Mouse (Mus musculus) ES-Bruce4 (cell line): ENCODE results near the gene Ash1l. TPM values are rescaled to one million over a fixed set of nuclear protein-coding genes. Genes with fewer than 3 reads are reported as not detected.
"Not testable (repeated sequence)": the region's sequence is repeated elsewhere in the genome, so short reads cannot be mapped to it uniquely, and the experiment has no call there.

Experiments
- H3K27ac ChIP-seq: 2 replicates; pipeline ENCODE4 v1.5.1; 2012; ENCODE audit warnings: low read length, inconsistent platforms; ENCODE audit not compliant: insufficient read depth
- H3K27me3 ChIP-seq: 2 replicates; pipeline ENCODE4 v1.6.1; 2012; ENCODE audit warnings: mild to moderate bottlenecking, low read length, inconsistent platforms; ENCODE audit not compliant: control insufficient read depth, poor library complexity, insufficient read depth, severe bottlenecking
- H3K36me3 ChIP-seq: 2 replicates; pipeline ENCODE4 v1.6.1; 2012; ENCODE audit warnings: inconsistent platforms, mild to moderate bottlenecking, low read length, moderate library complexity; ENCODE audit not compliant: control insufficient read depth, poor library complexity, insufficient read depth, severe bottlenecking
- H3K4me1 ChIP-seq: one replicate; pipeline ENCODE4 v1.8.1; 2011; ENCODE audit warnings: low read length; ENCODE audit not compliant: control insufficient read depth, insufficient read depth
- H3K4me3 ChIP-seq: 2 replicates; pipeline ENCODE4 v1.5.1; 2011; ENCODE audit warnings: low read depth, mild to moderate bottlenecking, low read length
- H3K9ac ChIP-seq: 2 replicates; pipeline ENCODE4 v1.6.1; 2012; ENCODE audit warnings: low read depth, mild to moderate bottlenecking, inconsistent platforms; ENCODE audit not compliant: poor library complexity, severe bottlenecking
- H3K9me3 ChIP-seq: replicated peaks from 2 replicates; pipeline ENCODE4 v1.6.1; 2012; ENCODE audit warnings: mild to moderate bottlenecking, low read length, inconsistent platforms; ENCODE audit not compliant: control insufficient read depth, poor library complexity, insufficient read depth, severe bottlenecking
- CTCF ChIP-seq: IDR thresholded peaks from one replicate; pipeline ENCODE4 v1.8.1; 2011; ENCODE audit warnings: low read depth, low read length
- EP300 ChIP-seq: IDR thresholded peaks from 2 replicates; pipeline ENCODE4 v1.6.1; 2011; ENCODE audit warnings: low read depth, low read length; ENCODE audit not compliant: insufficient read depth
- POLR2A ChIP-seq: IDR thresholded peaks from one replicate; pipeline ENCODE4 v1.8.1; 2011; ENCODE audit warnings: low read length; ENCODE audit not compliant: insufficient read depth
- polyA plus RNA-seq: library from polyadenylated mRNA; stranded (reverse); fragments of >200 nt; gene quantifications from 2 replicates; pipeline ENCODE4 v1.2.4, GENCODE M21; 2011; ENCODE audit warnings: low read depth; ENCODE audit not compliant: missing spikeins, insufficient read depth, insufficient read length

Ash1l gene
- polyA plus RNA-seq, 1 experiment = 22.4 TPM

DNA sequence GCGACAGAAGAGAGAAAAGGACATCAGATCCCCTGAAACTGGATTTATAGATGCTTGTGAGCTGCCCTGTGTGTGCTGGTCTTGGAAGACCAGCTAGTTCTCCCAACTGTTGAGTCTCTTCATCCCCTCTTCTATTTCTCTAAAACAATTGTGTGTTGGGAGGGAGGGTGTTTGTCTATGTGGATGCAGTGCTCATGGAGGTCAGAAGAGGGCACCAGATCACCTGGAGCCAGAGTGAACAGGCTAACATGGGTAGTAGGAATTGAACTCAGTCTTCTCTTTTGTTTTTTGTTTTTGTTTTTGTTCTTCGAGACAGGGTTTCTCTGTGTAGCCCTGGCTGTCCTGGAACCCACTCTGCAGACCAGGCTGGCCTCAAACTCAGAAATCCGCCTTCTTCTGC lies 108.4 kb downstream of the Ash1l start:
- Histone ChIP-seq H3K27me3 (no peaks in the 10 kb centered on the region), H3K27ac (no peak overlapping the region), H3K4me3 (no peak overlapping the region), H3K4me1 (no peaks in the 10 kb centered on the region), H3K9ac (no peak overlapping the region), H3K9me3 (no peaks in the 10 kb centered on the region), H3K36me3 (peaks cover 24% of the 10 kb centered on the region)
- no peak for TF ChIP-seq POLR2A
- peak; percentile 66 for TF ChIP-seq CTCF

DNA sequence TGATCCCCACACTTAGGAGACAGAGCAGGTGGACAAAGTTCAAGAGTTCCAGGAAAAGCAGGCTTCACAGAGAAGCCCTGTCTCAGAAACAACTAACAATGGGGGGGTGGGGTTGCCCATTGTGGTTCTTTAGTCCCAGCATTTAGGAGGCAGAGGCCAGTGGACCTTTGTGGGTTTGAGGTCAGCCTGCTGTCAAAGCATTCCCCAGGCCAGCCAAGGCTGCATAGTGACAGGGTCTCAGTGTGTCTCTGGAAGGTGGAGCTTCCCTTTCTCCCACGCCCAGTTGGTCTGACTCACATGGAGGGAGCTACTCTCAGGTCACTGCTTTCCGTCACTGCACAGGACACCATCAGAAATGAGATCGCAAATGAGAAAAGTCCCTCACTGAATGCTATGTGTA lies 111.3 kb downstream of the Ash1l start:
- H3K9me3 ChIP-seq = no peaks in the 10 kb centered on the region
- H3K27me3 ChIP-seq = no peaks in the 10 kb centered on the region
- no peak overlapping the region for H3K27ac ChIP-seq
- H3K9ac ChIP-seq = no peak overlapping the region
- peaks cover 28% of the 10 kb centered on the region for H3K36me3 ChIP-seq
- H3K4me3 ChIP-seq = no peak overlapping the region
- no peaks in the 10 kb centered on the region for H3K4me1 ChIP-seq
- TF ChIP-seq EP300 (no peak), CTCF (no peak), POLR2A (no peak)

DNA sequence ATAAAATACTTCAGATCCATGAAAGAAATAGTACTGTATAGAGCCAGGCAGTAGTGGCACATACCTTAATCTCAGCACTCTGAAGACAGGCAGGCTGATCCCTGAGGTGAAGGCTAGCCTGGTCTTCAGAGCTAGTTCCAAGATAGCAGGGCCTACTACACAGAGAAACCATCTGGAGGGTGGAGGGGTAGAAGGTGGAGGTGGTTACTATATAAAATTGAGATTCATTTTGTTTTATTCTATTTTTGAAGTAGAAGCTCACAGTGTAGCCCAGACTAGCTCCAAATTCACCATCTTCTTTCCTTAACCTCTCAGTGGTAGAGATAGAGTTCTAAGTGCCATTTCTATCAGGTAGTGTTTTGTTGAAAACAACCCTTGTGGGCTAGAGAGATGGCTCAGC lies 116.8 kb downstream of the Ash1l start:
- H3K36me3 ChIP-seq = peaks cover 42% of the 10 kb centered on the region
- no peak overlapping the region for H3K4me3 ChIP-seq
- H3K27me3 ChIP-seq = no peaks in the 10 kb centered on the region
- no peak overlapping the region for H3K9ac ChIP-seq
- H3K4me1 ChIP-seq = no peaks in the 10 kb centered on the region
- no peak for TF ChIP-seq EP300
- TF ChIP-seq CTCF = no peak
- TF ChIP-seq POLR2A = no peak
- H3K9me3 ChIP-seq = no peaks in the 10 kb centered on the region
- H3K27ac ChIP-seq = no peak overlapping the region

DNA sequence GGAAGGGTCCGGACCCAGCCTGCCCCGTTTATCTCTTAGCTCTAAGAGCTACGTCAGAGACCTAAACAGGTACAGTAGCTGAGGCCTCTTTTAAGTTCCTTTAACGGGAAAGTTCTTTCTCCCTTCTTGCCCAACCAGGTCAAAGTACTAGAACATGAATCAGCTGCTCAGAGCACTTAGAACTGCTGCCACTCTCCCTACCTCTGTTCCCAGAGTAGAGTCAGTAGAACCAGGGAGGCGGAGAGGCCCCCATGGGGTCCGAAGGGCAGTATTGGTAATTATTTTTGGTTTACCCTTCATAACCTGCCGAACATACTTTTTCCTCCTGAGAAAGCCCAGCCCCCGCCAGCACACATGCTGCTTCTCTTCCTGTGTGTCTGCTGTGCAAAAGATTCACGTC lies 127.0 kb downstream of the Ash1l start:
- peaks cover 24% of the 10 kb centered on the region for H3K36me3 ChIP-seq
- H3K9me3 ChIP-seq = no peaks in the 10 kb centered on the region
- no peaks in the 10 kb centered on the region for H3K27me3 ChIP-seq
- H3K9ac ChIP-seq = no peak overlapping the region
- no peak overlapping the region for H3K4me3 ChIP-seq
- H3K4me1 ChIP-seq = no peaks in the 10 kb centered on the region
- no peak overlapping the region for H3K27ac ChIP-seq
- TF ChIP-seq CTCF (no peak), POLR2A (no peak), EP300 (no peak)

DNA sequence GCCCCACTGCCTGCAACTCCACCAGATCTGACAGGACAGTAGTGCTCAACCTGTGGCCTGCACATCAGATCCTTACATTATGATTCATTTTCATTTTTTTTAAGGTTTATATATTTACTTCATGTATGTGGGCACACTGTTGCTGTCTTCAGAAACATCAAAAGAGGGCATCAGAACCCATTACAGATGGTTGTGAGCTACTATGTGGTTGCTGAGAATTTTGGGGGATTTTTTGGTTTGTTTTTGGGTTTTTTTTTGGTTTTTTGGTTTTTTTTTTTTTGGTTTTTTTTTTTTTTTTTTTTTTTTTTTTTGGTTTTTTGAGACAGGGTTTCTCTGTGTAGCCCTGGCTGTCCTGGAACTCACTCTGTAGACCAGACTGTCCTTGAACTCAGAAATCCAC lies 131.9 kb downstream of the Ash1l start:
- H3K4me3 ChIP-seq, H3K9me3 ChIP-seq, H3K27me3 ChIP-seq, H3K36me3 ChIP-seq, H3K27ac ChIP-seq, H3K4me1 ChIP-seq, H3K9ac ChIP-seq: not testable (repeated sequence)

DNA sequence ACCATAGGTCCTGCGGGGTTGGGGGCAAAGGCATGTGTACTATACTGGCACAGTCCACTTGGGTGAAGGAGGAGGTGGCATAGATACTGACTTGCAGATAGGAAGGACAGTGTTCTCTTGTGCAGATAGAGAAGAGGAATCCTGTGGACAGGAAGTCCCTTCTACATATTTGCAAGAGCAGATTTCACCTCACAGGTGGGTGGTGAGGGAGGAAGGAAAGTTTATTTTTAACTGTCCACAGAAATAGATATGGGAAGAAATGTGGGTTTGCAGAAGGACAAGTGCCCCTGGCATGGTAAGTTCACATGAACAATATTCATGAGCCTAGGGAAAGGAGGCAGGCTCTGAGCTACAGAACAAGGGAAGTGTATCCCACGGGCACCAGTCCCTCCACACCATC lies 133.7 kb downstream of the Ash1l start:
- Histone ChIP-seq H3K9me3 (no peaks in the 10 kb centered on the region), H3K27me3 (no peaks in the 10 kb centered on the region), H3K36me3 (no peaks in the 10 kb centered on the region), H3K27ac (no peak overlapping the region), H3K4me3 (no peak overlapping the region), H3K4me1 (peaks cover 4% of the 10 kb centered on the region), H3K9ac (no peak overlapping the region)
- no peak for TF ChIP-seq POLR2A
- no peak for TF ChIP-seq CTCF
- no peak for TF ChIP-seq EP300
